In the genomic region with DNA sequence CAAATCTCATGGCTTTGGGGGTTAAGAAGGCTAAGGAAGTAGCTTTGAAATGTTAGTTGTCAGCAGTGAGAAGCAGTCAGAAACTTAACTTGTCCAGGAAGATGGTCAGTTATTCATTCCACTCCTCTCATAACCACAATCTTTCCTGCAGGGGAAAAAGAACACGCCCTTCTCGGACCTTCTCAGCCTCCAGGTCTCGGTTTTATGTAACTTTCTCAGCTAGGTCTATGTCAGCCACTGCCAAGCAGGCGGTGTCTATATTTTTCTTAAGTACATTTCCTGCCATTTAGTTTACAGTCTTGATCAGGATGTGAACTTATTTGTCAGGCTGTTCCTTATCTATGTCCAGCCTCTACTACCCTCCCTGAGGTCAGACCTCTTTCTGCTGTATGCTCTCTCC, we compare ENCODE assay signal across 24 mouse cellular contexts.
DNase-seq lines count a peak whose midpoint lies in the region; ATAC-seq lines count a peak whose summit lies in the region.
"Had no signal": no experiment of that assay in that cellular context is flagged by ENCODE, and none has a peak within 500 bp of the region (broad histone marks: within the 10 kb centered on the region; RNA-seq: fewer than 3 reads in every experiment).

No protein-coding gene starts in this region.

- no peak overlapping the region for H3K9ac ChIP-seq in heart, embryonic 12.5 days
- H3K9ac ChIP-seq in heart, embryonic 11.5 days (ENCODE audit: low read depth, low read length): no peak overlapping the region
- H3K9ac ChIP-seq: forebrain, embryonic 15.5 days; hindbrain, embryonic 12.5 days had no signal

- H3K4me1 ChIP-seq in heart, embryonic 12.5 days (replicated peaks): no peaks in the 10 kb centered on the region; the same call in 1 of the 2 replicates
- H3K4me1 ChIP-seq in heart, embryonic 11.5 days (ENCODE audit: control insufficient read depth, insufficient read depth, low read length): no peaks in the 10 kb centered on the region
- no peaks in the 10 kb centered on the region for H3K4me1 ChIP-seq in limb, embryonic 10.5 days
- H3K4me1 ChIP-seq: embryonic facial prominence, embryonic 10.5 days; forebrain, embryonic 10.5 days; hindbrain, embryonic 12.5 days had no signal

- H3K4me3 ChIP-seq in heart, embryonic 12.5 days: no peak overlapping the region
- H3K4me3 ChIP-seq in heart, embryonic 11.5 days (ENCODE audit: low read depth, low read length): no peak overlapping the region
- H3K4me3 ChIP-seq in limb, embryonic 10.5 days: no peak overlapping the region
- H3K4me3 ChIP-seq: embryonic facial prominence, embryonic 10.5 days; erythroblast, embryonic 14.5 days; forebrain, embryonic 10.5 days; forebrain, embryonic 15.5 days; hindbrain, embryonic 12.5 days had no signal

- no peaks in the 10 kb centered on the region for H3K9me3 ChIP-seq in heart, embryonic 12.5 days (replicated peaks)
- H3K9me3 ChIP-seq in heart, embryonic 11.5 days (replicated peaks; ENCODE audit: control insufficient read depth, low read length): no peaks in the 10 kb centered on the region
- no peaks in the 10 kb centered on the region for H3K9me3 ChIP-seq in limb, embryonic 10.5 days (replicated peaks)
- H3K9me3 ChIP-seq: embryonic facial prominence, embryonic 10.5 days; forebrain, embryonic 10.5 days; forebrain, embryonic 15.5 days; G1E; hindbrain, embryonic 12.5 days had no signal

- ATAC-seq in heart, embryonic 12.5 days (ENCODE audit: insufficient number of reproducible peaks, low FRiP score): peak; percentile 64
- ATAC-seq in heart, embryonic 11.5 days (replicated peaks; ENCODE audit: insufficient number of reproducible peaks, low FRiP score, low TSS enrichment): no peak
- ATAC-seq: CD4-positive, CD25-positive, alpha-beta regulatory T cell, adult 4 months; forebrain, embryonic 15.5 days; hindbrain, embryonic 16.5 days; inflammation-experienced regulatory T-cells, adult 6 months; intestine, postnatal 0 days had no signal

- no peak overlapping the region for H3K27ac ChIP-seq in heart, embryonic 12.5 days (ENCODE audit: poor library complexity, severe bottlenecking)
- H3K27ac ChIP-seq in heart, embryonic 11.5 days (ENCODE audit: low read depth, low read length): no peak overlapping the region
- H3K27ac ChIP-seq in limb, embryonic 10.5 days: no peak overlapping the region
- H3K27ac ChIP-seq: embryonic facial prominence, embryonic 10.5 days; forebrain, embryonic 10.5 days; forebrain, embryonic 15.5 days; hindbrain, embryonic 12.5 days had no signal

- no peaks in the 10 kb centered on the region for H3K36me3 ChIP-seq in heart, embryonic 12.5 days
- H3K36me3 ChIP-seq in heart, embryonic 11.5 days (ENCODE audit: control insufficient read depth, insufficient read depth, low read length): no peaks in the 10 kb centered on the region
- H3K36me3 ChIP-seq in limb, embryonic 10.5 days: no peaks in the 10 kb centered on the region
- H3K36me3 ChIP-seq: embryonic facial prominence, embryonic 10.5 days; forebrain, embryonic 10.5 days; forebrain, embryonic 15.5 days; G1E; hindbrain, embryonic 12.5 days had no signal

- WGBS in heart, embryonic 12.5 days: 64% methylated on average over 4 of the region's 4 CpGs
- WGBS in heart, embryonic 11.5 days (ENCODE audit: insufficient replicate concordance): 52% methylated on average over 4 of the region's 4 CpGs
- WGBS in limb, embryonic 10.5 days: 86% methylated on average over 4 of the region's 4 CpGs

- no peak overlapping the region for H3K4me2 ChIP-seq in heart, embryonic 12.5 days
- H3K4me2 ChIP-seq in heart, embryonic 11.5 days: no peak overlapping the region
- H3K4me2 ChIP-seq: forebrain, embryonic 15.5 days; hindbrain, embryonic 12.5 days had no signal

- H3K27me3 ChIP-seq in heart, embryonic 12.5 days (replicated peaks): peaks cover 6% of the 10 kb centered on the region; the same call in 1 of the 2 replicates
- H3K27me3 ChIP-seq in heart, embryonic 11.5 days (ENCODE audit: control insufficient read depth, insufficient read depth, low read length): no peaks in the 10 kb centered on the region
- no peaks in the 10 kb centered on the region for H3K27me3 ChIP-seq in limb, embryonic 10.5 days (ENCODE audit: low read depth, poor library complexity, severe bottlenecking)
- H3K27me3 ChIP-seq: forebrain, embryonic 15.5 days; hindbrain, embryonic 12.5 days had no signal

- DNase-seq in lung, postnatal 25 days (ENCODE audit: low spot score): peak; percentile 8
- no peak for DNase-seq in lung, postnatal 4 days
- peak; percentile 25 for DNase-seq in limb, embryonic 10.5 days (ENCODE audit: low spot score)
- DNase-seq in MN1 (ENCODE audit: low spot score): no peak
- no peak for DNase-seq in cerebellum, adult 18-20 months
- DNase-seq: adrenal gland, postnatal 10 days; B cell, adult 2 months; cerebellum, adult 11-12 months; cerebellum, adult 9-11 months; cerebellum, postnatal 36 days; gastrocnemius, postnatal 36 days; heart, postnatal 4 days had no signal

Comparison
In these comparisons a context has a peak if more than half of its experiments do, and no peak if none do; other contexts are left out.
1. DNase-seq: peak in lung, postnatal 25 days (single experiment) and limb, embryonic 10.5 days (single experiment); none in lung, postnatal 4 days (0 of 2), MN1 (single experiment) and cerebellum, adult 18-20 months (0 of 2).